In genomic region chr4:40390183-40390582, GRCm38 (mm10) we compare ENCODE assay signal across 33 mouse cellular contexts.
"Had no signal": no experiment of that assay in that cellular context is flagged by ENCODE, and none has a peak within 500 bp of the region (broad histone marks: within the 10 kb centered on the region; RNA-seq: fewer than 3 reads in every experiment).

No protein-coding gene starts in this region.

- H3K4me2 ChIP-seq: limb, embryonic 12.5 days; limb, embryonic 13.5 days; limb, embryonic 15.5 days; liver, embryonic 11.5 days; liver, embryonic 12.5 days; liver, embryonic 13.5 days; liver, embryonic 15.5 days; lung, embryonic 14.5 days; lung, embryonic 15.5 days; midbrain, embryonic 11.5 days; midbrain, embryonic 12.5 days; midbrain, embryonic 13.5 days; midbrain, embryonic 15.5 days; neural tube, embryonic 12.5 days had no signal

- H3K9ac ChIP-seq: limb, embryonic 12.5 days; limb, embryonic 13.5 days; limb, embryonic 15.5 days; liver, embryonic 12.5 days; liver, embryonic 13.5 days; liver, embryonic 14.5 days; liver, embryonic 15.5 days; liver, postnatal 0 days; lung, embryonic 14.5 days; lung, embryonic 15.5 days; midbrain, embryonic 12.5 days; midbrain, embryonic 13.5 days; midbrain, embryonic 15.5 days; neural tube, embryonic 12.5 days had no signal

- H3K4me3 ChIP-seq: left cerebral cortex, adult 2 months; limb, embryonic 10.5 days; limb, embryonic 12.5 days; limb, embryonic 13.5 days; limb, embryonic 15.5 days; liver, embryonic 12.5 days; liver, embryonic 13.5 days; liver, embryonic 15.5 days; lung, embryonic 15.5 days; megakaryocyte, embryonic 14.5 days; midbrain, embryonic 10.5 days; midbrain, embryonic 12.5 days; midbrain, embryonic 13.5 days; midbrain, embryonic 15.5 days; myocyte; neural tube, embryonic 12.5 days had no signal

- H3K27ac ChIP-seq: left cerebral cortex, adult 2 months; limb, embryonic 10.5 days; limb, embryonic 12.5 days; limb, embryonic 13.5 days; limb, embryonic 15.5 days; liver, embryonic 12.5 days; liver, embryonic 13.5 days; liver, embryonic 14.5 days; liver, embryonic 15.5 days; lung, embryonic 15.5 days; macrophage; midbrain, embryonic 10.5 days; midbrain, embryonic 12.5 days; midbrain, embryonic 13.5 days; midbrain, embryonic 15.5 days; neural tube, embryonic 12.5 days had no signal

- DNase-seq: left cerebral cortex, postnatal 4 days; liver; liver, embryonic 13.5 days; liver, postnatal 0 days; lung, adult 18-20 months; lung, adult 2 months; lung, embryonic 14.5 days; lung, postnatal 10 days; lung, postnatal 14 days; lung, postnatal 36 days; lung, postnatal 4 days; midbrain, embryonic 14.5 days had no signal

- H3K9me3 ChIP-seq: limb, embryonic 10.5 days; limb, embryonic 12.5 days; limb, embryonic 13.5 days; limb, embryonic 15.5 days; liver, embryonic 12.5 days; liver, embryonic 13.5 days; liver, embryonic 15.5 days; lung, embryonic 15.5 days; megakaryocyte, embryonic 14.5 days; midbrain, embryonic 10.5 days; midbrain, embryonic 12.5 days; midbrain, embryonic 13.5 days; midbrain, embryonic 15.5 days; neural tube, embryonic 12.5 days had no signal

- H3K4me1 ChIP-seq: limb, embryonic 10.5 days; limb, embryonic 12.5 days; limb, embryonic 13.5 days; limb, embryonic 15.5 days; liver, embryonic 12.5 days; liver, embryonic 13.5 days; liver, embryonic 15.5 days; lung, embryonic 15.5 days; megakaryocyte, embryonic 14.5 days; midbrain, embryonic 10.5 days; midbrain, embryonic 12.5 days; midbrain, embryonic 13.5 days; midbrain, embryonic 15.5 days; neural tube, embryonic 12.5 days had no signal

- H3K36me3 ChIP-seq: limb, embryonic 10.5 days; limb, embryonic 12.5 days; limb, embryonic 13.5 days; limb, embryonic 15.5 days; liver, embryonic 12.5 days; liver, embryonic 13.5 days; liver, embryonic 15.5 days; lung, embryonic 15.5 days; midbrain, embryonic 10.5 days; midbrain, embryonic 12.5 days; midbrain, embryonic 13.5 days; midbrain, embryonic 15.5 days; neural tube, embryonic 12.5 days had no signal

- ATAC-seq: liver, embryonic 12.5 days; liver, postnatal 0 days; lung, postnatal 0 days; midbrain, embryonic 13.5 days; midbrain, embryonic 15.5 days; midbrain, embryonic 16.5 days had no signal

- H3K27me3 ChIP-seq: limb, embryonic 15.5 days; liver, embryonic 12.5 days; liver, embryonic 13.5 days; liver, embryonic 15.5 days; lung, embryonic 15.5 days; megakaryocyte, embryonic 14.5 days; midbrain, embryonic 12.5 days; midbrain, embryonic 13.5 days; midbrain, embryonic 15.5 days; neural tube, embryonic 12.5 days had no signal
